Mouse (Mus musculus) common myeloid progenitor, adult 5-6 weeks (primary cell): ENCODE results near the gene Kcna4. TPM values are rescaled to one million over a fixed set of nuclear protein-coding genes. Genes with fewer than 3 reads are reported as not detected.

Experiments
- ATAC-seq: replicated peaks from 2 replicates; pipeline ENCODE4 v1.8.0; 2016; ENCODE audit warnings: low read depth, mild to moderate bottlenecking, moderate TSS enrichment, inconsistent platforms; ENCODE audit not compliant: poor library complexity, severe bottlenecking
- total RNA-seq: library from RNA; stranded (forward); fragments of 200-1000, 187-1606 nt; gene quantifications from 2 replicates; pipeline ENCODE4 v1.2.3, GENCODE M21; 2017

The Kcna4 gene
- not detected in 2 replicates for total RNA-seq

- peak; percentile 86 for ATAC-seq
Observed at GRCm38 (mm10) chr2:107289990-107290696, at the start of gene Kcna4. TSS of gene Kcna4 (plus strand) at chr2:107290639.

- no peak for ATAC-seq
Observed at GRCm38 (mm10) chr2:107258091-107258490, 32.3 kb upstream of the Kcna4 start.

- ATAC-seq, result no peak
Observed at GRCm38 (mm10) chr2:107266251-107266650, 24.2 kb upstream of the Kcna4 start.

- ATAC-seq, result no peak
Observed at GRCm38 (mm10) chr2:107270050-107270449, 20.4 kb upstream of the Kcna4 start.

- ATAC-seq, result peak; percentile 24; the same call in 1 of the 2 replicates
Observed at GRCm38 (mm10) chr2:107290697-107291019, 219 bp downstream of the Kcna4 start.

GRCm38 (mm10) chr2:107291142-107291541, 703 bp downstream of the Kcna4 start:
- ATAC-seq, result no peak

- ATAC-seq, result no peak
Observed at GRCm38 (mm10) chr2:107294521-107294920, 4.1 kb downstream of the Kcna4 start.

- peak; percentile 97 for ATAC-seq
Observed at GRCm38 (mm10) chr2:107301886-107302285, 11.4 kb downstream of the Kcna4 start.

GRCm38 (mm10) chr2:107304707-107305106, 14.3 kb downstream of the Kcna4 start:
- ATAC-seq, result no peak

GRCm38 (mm10) chr2:107306077-107306476, 15.6 kb downstream of the Kcna4 start:
- ATAC-seq, result no peak

- ATAC-seq, result no peak
Observed at GRCm38 (mm10) chr2:107318636-107319035, 28.2 kb downstream of the Kcna4 start.

- ATAC-seq, result no peak
Observed at GRCm38 (mm10) chr2:107321596-107322226, 31.3 kb downstream of the Kcna4 start.

GRCm38 (mm10) chr2:107324090-107324489, 33.7 kb downstream of the Kcna4 start:
- no peak for ATAC-seq

GRCm38 (mm10) chr2:107327276-107327675, 36.8 kb downstream of the Kcna4 start:
- ATAC-seq, result no peak

- ATAC-seq, result no peak
Observed at GRCm38 (mm10) chr2:107341291-107341690, 50.9 kb downstream of the Kcna4 start.

- ATAC-seq, result no peak
Observed at GRCm38 (mm10) chr2:107344807-107345206, 54.4 kb downstream of the Kcna4 start.

GRCm38 (mm10) chr2:107345299-107345698, 54.9 kb downstream of the Kcna4 start:
- ATAC-seq, result no peak

Other genes with a start within 250 kb of the Kcna4 start
- not detected in 2 replicates for gene Fshb, start 231.0 kb upstream of the Kcna4 start, total RNA-seq